Mouse (Mus musculus): ENCODE data around the gene Cpa1.

The Cpa1 gene

GRCm38 (mm10) chr6:30638674-30639268, at the start of gene Cpa1:
Cpa1 (plus strand) TSS chr6:30639218.
- no peak for DNase-seq (ENCODE audit: low spot score)

DNA sequence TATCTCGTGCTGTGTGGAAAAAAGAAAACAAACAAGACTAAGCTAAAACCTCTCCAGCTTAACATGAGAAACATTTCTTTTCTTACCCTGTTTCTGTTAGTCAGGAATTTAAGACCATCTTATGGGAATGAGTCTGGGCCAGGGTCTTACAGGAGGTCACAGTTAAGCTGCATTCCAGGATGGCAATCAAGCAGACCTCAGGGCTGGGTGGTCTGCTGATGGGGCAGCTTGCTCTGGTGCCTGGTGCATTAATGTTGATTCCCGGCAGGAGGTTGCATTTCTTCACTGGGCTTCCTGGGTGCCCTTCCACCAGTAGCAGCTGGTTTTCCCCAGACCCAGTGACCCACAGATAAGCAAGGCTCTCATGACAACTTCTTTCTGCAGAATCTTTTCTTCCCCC, 49.2 kb upstream of the Cpa1 start:
- no peak for DNase-seq (ENCODE audit: low spot score)

DNA sequence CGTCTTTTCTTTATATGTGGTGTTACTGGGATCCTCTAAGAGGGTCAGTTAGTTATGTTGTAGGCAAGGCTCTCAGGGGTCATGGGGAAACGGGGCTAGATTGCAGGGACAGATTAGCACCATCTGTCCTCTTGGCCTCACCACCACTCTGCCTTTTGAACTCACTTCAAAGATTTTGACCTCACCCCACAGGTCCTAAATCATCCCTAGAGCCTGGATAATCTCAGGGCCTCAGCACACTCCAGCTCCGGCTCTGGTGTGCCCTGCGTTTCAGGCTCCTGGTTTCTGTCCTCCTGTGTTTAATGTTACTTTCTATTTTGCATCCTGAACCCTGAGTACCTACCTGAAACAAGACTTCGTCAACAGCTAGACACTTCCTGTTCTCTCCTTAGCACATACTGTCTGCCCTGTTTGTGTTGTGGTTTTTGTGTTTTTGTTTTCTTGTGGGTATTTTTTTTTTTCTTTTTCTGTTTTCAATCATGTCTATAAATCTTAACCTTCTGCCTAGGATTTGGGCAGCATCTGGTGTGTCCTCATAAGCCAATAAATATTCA, 47.1 kb upstream of the Cpa1 start:
- DNase-seq (ENCODE audit: low spot score), result no peak

DNA sequence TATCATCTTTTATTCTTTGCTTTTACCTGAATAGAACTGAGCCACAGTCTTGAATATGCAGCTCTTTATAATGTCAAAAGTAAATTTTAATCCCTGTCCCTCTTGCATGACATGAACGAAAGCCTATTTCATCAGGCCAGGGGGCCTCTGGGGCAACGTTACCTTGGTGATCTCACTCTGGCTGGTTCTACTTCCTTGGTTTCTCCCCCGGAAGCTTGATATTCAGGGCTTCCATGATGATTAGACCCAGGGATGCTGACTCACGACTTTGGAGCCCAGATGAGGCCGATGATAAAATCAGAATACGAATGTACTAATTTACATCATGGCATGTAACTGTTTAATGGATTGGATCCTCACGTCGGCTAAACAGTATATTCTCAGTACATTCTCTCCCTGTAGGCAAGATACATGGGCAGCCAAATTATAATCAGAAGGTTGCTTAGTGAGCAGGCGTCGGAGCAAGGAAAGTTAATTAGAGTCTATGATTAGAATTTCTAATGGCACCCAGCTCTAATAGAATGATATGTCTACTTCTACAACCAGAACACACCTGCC, 46.5 kb upstream of the Cpa1 start:
- DNase-seq (ENCODE audit: low spot score), result no peak

GRCm38 (mm10) chr6:30594364-30594763, 44.7 kb upstream of the Cpa1 start:
- DNase-seq (ENCODE audit: low spot score), result no peak

GRCm38 (mm10) chr6:30596230-30596898, 42.7 kb upstream of the Cpa1 start:
- DNase-seq (ENCODE audit: low spot score), result no peak

DNA sequence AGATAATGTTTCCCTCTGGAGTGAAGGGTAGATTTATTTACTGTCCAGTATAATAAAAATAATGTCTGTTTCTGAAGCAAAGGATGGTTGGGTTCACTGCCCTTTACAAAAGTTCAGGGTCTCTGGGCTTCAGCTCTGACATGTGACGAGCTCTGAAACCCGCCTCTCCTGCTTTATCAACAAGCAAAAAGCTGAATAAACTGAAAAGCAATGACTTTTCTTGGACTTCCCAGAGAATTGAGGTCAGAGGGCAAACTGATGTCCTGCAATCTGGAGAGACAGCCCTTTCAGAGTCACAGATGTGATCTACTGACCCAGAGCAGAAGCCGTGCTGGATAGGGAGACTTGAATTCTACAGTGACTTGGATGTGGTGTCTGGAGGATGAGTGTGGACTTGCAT, 39.0 kb upstream of the Cpa1 start:
- no peak for DNase-seq (ENCODE audit: low spot score)

DNA sequence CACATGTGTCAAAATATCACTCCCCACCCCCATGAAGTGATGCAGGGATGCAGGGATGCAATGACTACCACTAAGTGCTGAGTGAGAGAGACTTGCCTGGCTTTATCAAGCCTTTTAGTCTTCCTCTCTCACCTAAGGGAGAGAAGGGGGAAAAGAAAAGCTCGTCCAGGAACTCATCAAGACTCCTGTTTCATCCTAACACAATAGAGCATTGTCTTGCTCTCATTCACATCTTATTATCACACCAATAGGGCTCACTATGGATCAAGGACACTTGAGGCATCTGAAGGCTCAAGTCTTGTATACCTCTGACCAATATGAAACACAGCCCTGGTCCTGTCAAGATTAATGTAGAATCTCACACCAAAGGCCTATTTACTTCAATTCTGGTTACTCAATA, 38.0 kb upstream of the Cpa1 start:
- no peak for DNase-seq (ENCODE audit: low spot score)

DNA sequence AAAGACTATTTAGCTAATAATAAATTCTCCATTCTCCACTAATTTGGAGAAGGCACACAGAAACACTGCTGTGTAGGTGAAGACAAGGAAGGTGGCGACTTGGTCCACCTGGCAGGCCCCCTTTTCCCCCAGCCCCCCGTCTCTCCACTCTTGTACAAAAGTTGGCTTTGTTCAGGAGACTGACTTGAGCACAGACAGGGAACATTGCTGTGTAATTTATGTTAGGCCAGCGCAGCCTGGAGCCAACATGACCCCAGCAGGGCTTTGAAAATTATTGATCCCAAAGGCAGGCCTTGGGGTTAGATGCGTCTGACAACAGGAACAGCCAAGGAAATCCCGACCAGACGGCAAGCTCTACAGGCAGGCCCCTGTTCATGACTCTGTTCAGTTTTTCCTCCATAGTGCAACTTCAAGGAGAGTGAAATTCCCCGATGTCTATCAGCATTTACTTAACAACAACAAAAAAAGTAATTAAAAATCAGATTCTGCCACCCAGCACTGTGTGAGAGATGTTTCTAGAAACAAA, 34.6 kb upstream of the Cpa1 start:
- DNase-seq (ENCODE audit: low spot score), result no peak

DNA sequence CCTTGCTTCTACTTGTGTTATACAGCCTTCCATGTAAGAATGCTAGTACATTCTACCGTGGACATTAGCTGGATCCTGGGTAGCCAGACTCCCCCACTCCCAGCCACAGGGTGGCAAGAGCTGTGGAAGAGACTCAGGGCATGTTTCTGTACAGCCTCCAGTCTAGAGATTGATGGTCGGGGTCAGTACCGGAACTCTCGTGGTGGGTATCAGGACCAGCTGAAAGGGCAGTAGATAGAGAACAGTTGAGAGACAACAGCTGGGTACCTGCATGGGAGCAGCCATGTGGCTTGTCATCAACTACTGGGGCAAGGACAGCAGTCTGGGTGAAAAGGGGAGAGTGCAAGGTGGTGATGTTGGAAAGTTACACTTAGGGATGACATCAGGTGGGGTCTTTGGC, 33.9 kb upstream of the Cpa1 start:
- DNase-seq (ENCODE audit: low spot score), result no peak

DNA sequence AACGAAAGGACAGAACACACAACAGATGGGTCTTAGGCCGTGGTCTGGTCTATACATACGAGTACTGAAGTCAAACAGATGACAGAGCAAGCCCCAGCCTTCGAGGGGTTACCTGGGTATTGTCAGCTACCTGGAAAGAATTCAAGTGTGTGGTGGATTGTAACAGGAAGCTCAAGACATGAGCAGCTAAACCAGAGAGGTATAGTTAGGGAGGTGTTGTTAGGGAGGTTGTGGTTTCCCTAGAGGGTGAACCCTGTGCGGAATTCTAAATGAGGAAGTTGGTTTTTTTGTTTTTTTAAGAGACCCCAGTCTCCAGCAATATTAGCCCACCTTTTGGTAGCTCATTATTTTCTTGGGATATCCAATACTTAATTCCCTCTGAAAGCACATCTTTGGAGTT, 33.3 kb upstream of the Cpa1 start:
- DNase-seq (ENCODE audit: low spot score), result no peak

GRCm38 (mm10) chr6:30610710-30611109, 28.3 kb upstream of the Cpa1 start, which contains the start of gene Cpa5:
Cpa5 (plus strand) TSS chr6:30611010.
- DNase-seq (ENCODE audit: low spot score), result no peak

DNA sequence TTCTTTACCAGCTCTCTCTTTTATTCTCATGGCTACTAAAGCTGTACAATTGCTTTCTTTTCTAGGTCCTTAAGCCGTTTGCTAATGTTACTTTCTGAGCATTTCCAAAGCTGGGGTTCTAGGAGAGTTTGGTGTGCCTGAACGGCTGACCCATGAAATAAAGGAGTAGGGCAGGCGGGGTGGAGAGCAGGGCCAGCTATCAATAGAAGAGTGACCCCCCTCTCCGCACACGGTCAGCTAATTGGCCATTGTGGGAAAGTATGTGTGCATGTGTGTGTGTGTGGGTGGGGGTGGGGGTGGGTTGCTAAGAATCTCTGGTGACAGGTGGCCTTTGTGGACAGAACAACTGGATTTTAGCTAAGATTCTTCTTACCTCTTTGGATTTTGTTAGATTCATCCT, 27.8 kb upstream of the Cpa1 start:
- DNase-seq (ENCODE audit: low spot score), result no peak

- DNase-seq (ENCODE audit: low spot score), result no peak
Observed at GRCm38 (mm10) chr6:30614251-30614650, 24.8 kb upstream of the Cpa1 start.

- no peak for DNase-seq (ENCODE audit: low spot score)
Observed at GRCm38 (mm10) chr6:30615741-30616140, 23.3 kb upstream of the Cpa1 start.

DNA sequence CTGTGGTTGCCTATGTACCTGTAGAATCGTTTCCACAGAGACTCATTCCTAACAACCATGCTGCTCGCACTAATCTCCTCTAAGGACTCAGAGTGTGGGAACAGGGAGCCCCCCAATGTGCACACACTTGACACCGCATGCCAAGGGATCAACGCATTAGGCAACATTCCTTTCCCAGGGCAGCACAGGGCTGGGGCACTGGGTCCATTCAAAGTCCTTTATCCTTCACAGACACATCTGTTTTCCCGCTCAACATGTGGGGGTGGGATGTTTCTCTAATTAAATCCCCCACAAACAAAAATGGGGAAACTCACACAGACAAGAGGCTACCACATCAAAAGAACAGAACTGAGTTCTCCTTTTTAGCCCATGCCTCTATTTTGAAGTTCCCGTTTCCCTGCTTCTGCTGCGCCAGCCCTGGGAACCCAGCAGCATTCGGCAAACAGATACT, 22.5 kb upstream of the Cpa1 start:
- DNase-seq (ENCODE audit: low spot score), result no peak

GRCm38 (mm10) chr6:30617020-30617958, 21.7 kb upstream of the Cpa1 start:
- no peak for DNase-seq (ENCODE audit: low spot score)

DNA sequence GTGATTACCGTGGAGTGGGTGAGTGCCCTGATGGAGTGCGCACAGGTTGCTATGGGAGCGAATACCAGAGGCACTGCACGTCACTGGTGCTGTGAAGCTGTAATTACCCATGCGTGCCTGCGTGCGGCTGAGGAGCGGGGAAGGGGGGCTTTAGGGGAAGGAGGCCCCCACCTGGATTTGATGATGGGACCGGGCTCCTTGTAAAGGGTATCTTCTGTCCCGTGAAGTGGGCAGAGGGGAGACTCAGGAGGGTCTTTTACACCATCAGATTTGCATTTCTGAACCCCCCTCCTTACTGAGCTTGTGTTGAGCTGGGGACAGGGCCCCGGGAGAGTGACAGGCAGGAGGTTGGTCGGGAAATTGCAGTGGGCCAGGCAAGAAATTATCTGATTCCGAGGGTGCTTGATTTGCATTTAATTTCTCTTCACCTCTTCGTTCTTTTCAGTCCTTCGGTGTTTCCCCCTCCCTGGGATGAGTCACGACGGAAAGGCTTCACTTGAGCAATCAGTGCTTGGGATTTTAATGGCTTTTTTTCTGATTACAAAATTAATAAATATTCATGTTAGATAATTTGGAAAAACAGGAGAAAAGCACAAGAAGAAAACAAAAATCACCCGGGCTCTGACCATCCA, 20.9 kb upstream of the Cpa1 start:
- no peak for DNase-seq (ENCODE audit: low spot score)

DNA sequence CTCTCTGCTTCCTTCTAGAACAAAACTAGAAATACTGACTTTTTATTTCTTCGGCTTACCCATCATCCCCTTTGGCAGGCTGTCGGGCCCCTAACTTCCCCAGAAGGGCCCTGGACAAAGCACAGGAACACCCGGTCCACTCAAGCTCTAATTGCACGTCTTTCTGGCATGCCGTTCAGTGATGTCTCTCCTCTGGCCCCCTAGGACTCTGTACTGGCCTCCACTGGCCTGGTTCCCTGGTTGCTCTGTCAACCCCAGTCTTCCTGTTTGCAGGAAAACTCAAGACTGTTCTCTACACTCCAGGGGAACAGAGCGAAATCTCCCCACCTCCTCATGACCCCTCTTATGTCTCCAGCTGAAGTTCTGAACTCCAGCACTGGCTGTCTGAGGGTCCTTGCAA, 20.3 kb upstream of the Cpa1 start:
- no peak for DNase-seq (ENCODE audit: low spot score)

DNA sequence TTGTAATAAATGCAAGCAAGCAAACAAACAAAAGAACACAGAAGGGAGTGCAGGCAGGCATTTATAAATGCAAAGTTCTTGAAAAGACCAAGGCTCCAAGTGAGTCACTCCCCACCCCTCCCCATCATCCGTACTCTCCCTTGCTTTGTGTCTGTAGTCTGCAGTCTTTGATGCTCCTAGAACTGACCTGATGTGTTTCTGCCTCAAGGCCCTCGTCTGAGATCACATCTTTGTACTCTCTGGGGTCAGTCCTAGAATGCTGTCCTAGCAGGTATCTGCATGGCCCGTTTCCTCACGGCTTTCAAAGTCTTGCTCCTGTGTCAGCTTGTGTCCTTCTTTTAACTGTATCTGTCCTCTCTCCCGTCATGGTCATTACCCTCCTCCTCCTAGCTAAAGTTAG, 19.4 kb upstream of the Cpa1 start:
- DNase-seq (ENCODE audit: low spot score), result no peak

DNA sequence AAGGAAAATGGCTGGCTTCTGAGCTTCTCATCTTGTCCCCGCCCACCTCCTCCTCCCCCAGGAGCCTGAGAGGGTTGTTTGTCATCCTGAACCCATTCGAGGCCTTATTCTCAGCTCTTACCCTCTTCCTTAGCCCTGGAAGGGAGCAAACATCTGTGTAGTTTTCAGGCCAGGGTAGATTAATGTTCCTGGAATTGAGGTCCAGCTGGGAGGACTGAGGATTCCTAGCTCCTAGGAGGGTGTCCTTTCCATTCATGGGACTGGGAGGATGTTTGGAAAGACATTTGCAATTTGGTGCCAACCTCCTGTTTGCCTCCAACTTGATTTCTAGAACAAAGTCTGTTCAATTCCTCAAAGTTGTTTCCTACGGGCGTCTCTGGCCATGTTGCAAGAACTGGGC, 18.4 kb upstream of the Cpa1 start:
- DNase-seq (ENCODE audit: low spot score), result no peak

- no peak for DNase-seq (ENCODE audit: low spot score)
Observed at GRCm38 (mm10) chr6:30620994-30621393, 18.0 kb upstream of the Cpa1 start.
